Mouse (Mus musculus) cerebellum, postnatal 25 days (tissue): ENCODE results near the gene Cyp8b1.

Experiments
- DNase-seq, 2 experiments: peaks; one replicate each; pipeline ENCODE4 v3.0.0; 2021; ENCODE audit warnings: mixed read lengths in 2 of 2

The Cyp8b1 gene

GRCm38 (mm10) chr9:121914226-121914757 lies 1.8 kb downstream of the Cyp8b1 start:
- no peak for DNase-seq

GRCm38 (mm10) chr9:121912786-121913185 lies 3.3 kb downstream of the Cyp8b1 start:
- DNase-seq = no peak

GRCm38 (mm10) chr9:121911196-121911595 lies 4.9 kb downstream of the Cyp8b1 start:
- no peak for DNase-seq

- DNase-seq = no peak
Observed at GRCm38 (mm10) chr9:121909635-121910034, 6.5 kb downstream of the Cyp8b1 start.

- no peak for DNase-seq
Observed at GRCm38 (mm10) chr9:121908321-121908720, 7.8 kb downstream of the Cyp8b1 start.

GRCm38 (mm10) chr9:121907356-121908070 lies 8.6 kb downstream of the Cyp8b1 start:
- no peak for DNase-seq

- no peak for DNase-seq
Observed at GRCm38 (mm10) chr9:121906456-121906855, 9.6 kb downstream of the Cyp8b1 start.

GRCm38 (mm10) chr9:121905556-121906185 lies 10.4 kb downstream of the Cyp8b1 start:
- DNase-seq = no peak

GRCm38 (mm10) chr9:121904946-121905345 lies 11.2 kb downstream of the Cyp8b1 start:
- no peak for DNase-seq

GRCm38 (mm10) chr9:121904319-121904718 lies 11.8 kb downstream of the Cyp8b1 start:
- no peak for DNase-seq

GRCm38 (mm10) chr9:121903476-121904305 lies 12.4 kb downstream of the Cyp8b1 start:
- peak; percentile 58 to 74 for DNase-seq

GRCm38 (mm10) chr9:121901710-121902700 lies 14.1 kb downstream of the Cyp8b1 start:
- DNase-seq = no peak

GRCm38 (mm10) chr9:121900282-121900855 lies 15.7 kb downstream of the Cyp8b1 start:
- DNase-seq = no peak

- DNase-seq = no peak
Observed at GRCm38 (mm10) chr9:121899306-121899705, 16.8 kb downstream of the Cyp8b1 start.

- DNase-seq = no peak
Observed at GRCm38 (mm10) chr9:121898245-121898644, 17.9 kb downstream of the Cyp8b1 start, which contains the start of gene Ackr2. Gene Ackr2 (plus strand): TSS chr9:121898355.

- DNase-seq = no peak
Observed at GRCm38 (mm10) chr9:121896820-121897219, 19.3 kb downstream of the Cyp8b1 start.

GRCm38 (mm10) chr9:121895392-121895993 lies 20.6 kb downstream of the Cyp8b1 start:
- no peak for DNase-seq

GRCm38 (mm10) chr9:121894447-121894846 lies 21.7 kb downstream of the Cyp8b1 start:
- no peak for DNase-seq

- no peak for DNase-seq
Observed at GRCm38 (mm10) chr9:121892057-121892687, 23.9 kb downstream of the Cyp8b1 start.

- no peak for DNase-seq
Observed at GRCm38 (mm10) chr9:121891301-121891700, 24.8 kb downstream of the Cyp8b1 start.
